Mouse (Mus musculus): ENCODE measurements around the gene Rin2.

The Rin2 gene

DNA sequence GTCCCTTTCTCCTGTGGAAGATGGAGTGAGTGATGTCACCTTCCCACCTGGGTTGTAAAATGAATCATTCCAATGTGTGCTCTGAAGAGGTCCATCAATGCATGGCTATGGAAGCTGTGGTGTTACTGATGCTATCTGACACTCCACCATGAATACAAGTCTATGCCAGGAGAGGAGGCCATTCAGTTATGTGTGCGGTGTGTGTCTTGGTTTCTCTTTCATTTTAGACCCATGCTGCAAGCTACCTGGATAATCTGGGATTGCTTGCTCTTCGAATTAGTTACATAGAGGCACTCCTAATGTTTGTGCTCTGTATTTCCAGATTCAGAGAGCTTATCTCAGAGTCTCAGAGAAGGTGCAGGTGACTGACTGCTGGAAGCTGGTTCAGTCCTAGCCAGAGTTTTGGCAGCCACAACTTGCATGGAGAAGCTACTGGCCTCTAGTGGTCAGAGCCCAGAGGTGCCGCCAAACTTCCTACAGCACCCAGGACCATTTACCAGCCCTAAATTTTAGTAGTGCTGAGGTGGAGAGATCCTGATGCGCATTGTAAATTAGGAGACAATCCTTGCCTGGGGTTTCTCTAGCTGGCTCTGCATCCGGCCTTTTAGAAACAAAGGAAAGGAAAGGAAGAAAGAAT, 119.4 kb downstream of the Rin2 start:
- peak; percentile 61 for DNase-seq

DNA sequence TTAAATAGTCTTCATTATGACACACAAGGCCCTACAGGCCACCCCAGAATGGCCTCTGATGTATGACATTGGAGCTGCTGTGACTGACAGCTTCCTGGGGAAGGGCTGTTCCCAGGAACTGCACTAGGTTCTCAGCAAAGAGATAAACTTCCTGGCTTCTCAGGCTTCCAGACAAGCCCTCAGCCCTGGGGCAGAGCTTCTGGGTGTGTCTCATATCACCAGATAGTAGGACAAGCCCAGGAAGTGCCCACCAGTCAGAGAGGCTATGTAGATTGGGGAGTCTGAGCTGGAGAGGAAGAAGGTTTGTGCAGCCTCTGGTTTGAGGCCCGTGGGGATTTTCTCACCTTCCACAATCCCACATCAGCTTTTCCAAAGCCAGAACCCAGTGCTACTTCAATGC, 122.8 kb downstream of the Rin2 start:
- DNase-seq = no peak

DNA sequence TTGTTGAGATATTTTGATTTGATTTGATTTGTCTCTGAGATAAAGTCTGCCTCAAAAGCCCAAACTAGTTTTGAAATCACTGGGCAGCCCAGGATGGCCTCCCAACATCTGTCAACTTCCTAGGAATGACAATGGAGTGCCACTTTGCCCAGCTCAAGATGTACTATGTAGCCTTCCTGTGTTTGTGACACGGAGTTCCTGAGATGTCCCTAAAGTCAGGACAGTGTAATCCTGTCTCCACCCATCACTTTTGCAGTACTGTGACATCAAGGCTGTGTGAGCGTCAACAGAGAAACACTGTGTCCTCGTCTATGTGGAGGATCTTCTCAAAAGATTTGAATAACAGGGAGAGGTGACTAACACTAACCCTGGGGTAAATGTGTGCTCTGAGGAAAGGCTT, 123.9 kb downstream of the Rin2 start:
- DNase-seq = no peak

DNA sequence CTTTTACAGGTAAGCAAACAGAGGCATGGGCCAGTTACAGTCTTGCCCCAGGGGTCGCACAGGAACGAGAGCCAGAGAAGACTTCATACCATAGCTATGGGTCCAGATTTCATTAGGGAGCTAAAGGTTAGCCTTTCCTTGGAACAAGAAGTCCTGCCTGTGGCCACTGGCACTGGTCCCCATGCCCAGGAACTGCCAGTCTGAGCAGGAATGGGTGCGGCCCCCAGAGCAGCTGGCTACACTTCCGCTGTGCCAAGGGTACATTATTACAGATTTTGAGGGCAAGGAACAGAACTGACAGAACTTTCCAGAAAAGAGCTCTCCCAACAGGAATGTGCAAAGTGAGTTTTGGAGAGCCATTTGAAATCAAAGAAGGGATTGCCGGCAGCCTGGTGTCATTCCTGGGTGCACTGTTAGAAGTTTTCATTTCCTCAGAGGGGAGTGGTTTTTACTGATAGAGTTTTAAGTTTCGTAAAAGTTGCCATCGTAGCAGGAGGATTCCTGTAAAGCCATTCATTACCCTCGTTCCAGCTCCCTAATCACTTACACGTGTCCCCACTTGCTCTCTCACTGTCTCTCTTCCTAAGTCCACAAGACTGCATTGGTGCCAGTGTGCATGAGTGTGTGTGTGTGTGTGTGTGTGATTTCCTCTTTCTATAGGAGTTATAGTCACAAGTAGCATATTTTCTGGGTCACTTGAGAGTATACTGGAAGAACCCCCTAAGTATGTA, 126.5 kb downstream of the Rin2 start:
- DNase-seq = no peak

DNA sequence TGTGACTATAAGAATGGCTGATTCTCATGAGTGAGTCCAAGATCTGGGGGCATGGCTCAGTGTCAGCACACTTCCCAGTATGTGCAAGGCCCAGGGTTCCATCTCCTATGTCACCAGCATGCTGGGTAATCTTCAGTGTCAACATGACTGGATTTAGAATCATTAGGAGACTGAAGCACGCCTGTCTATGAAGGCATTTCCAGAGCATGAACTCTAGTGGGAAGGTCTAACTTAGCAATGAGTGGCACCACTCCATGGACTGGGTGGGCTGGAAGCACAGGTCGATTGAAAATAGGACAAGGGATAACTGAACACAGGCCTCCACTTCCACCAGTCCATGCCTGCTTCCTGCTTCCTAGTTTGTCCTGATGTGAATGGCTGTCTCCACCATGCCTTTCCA, 127.6 kb downstream of the Rin2 start:
- DNase-seq = no peak

DNA sequence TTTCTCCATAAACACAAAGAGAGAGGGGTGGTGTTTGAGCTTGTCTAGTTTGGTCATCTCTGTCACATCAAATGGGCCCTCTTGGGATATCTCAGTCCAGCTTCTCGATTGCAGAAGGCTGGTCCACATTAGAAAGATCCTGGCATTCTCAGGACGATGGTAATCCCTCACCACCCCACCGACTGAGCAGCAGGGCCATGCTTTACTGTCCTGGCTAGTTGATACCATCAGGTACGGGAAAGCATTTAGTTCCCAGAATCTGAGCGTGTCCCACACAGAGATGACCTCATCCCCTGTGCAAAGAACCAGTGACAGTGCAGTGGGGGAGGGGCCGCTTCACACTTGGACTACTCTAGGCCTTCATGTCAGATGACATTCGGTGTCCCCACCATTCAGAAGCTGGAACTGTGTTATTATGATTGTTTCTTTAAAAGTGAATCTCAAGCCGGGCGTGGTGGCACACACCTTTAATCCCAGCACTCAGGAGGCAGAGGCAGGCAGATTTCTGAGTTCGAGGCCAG, 128.9 kb downstream of the Rin2 start:
- DNase-seq = no peak

DNA sequence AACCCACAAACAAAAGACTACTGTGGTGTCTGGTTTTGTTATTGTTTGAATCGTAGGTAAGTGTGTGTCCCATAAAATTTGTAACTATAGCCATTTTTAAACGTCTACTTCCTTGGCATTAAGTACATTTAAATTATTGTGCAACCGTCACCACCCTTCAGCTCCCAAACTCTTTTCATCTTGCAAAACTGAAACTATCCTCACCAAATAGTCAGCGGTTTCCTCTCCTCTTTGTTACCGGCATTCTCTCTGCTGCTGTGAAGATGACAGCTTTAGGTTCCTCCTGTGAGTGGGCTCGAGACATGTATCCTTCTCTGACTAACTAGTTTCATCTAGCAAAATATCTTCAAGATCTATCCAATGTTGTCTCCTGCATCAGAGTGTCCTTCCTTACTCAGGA, 129.5 kb downstream of the Rin2 start:
- no peak for DNase-seq

DNA sequence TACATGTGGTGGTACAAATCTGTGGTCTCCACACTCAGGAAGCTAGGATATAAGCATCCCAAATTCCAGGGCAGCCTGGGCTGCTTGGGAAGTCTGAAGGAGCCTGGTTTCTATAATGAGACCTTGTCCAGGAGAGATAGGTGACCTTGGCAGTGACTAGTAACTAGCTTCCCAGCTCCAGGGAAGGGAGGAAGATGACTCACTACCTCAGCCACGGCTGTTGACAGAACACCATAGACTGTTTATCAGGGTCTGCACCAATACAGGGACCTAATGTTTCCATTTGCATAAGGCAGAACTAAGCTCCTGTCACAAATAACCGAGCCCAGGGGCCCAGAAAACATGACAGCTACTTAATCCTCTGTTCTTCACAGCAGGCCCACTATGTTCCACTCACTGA, 132.3 kb downstream of the Rin2 start:
- DNase-seq = no peak

DNA sequence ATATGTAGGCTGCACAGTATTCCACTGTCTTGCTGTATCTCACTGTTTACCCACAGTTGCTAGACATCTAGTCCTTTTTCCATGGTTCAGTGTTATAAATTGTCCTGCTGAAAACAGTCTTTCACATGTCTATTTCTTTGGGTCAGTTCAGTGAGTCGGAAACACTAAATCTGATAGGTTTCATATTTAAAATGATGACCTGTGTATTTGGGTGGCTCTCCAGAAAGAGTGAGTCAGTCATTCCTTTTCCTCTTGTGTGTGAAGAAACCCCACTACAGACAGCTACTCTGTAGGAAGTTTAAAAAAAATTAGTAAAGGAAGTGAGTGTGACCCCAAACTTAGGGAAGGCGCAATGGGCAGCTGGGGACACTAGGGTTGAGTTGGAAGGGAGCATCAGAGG, 133.2 kb downstream of the Rin2 start:
- no peak for DNase-seq

DNA sequence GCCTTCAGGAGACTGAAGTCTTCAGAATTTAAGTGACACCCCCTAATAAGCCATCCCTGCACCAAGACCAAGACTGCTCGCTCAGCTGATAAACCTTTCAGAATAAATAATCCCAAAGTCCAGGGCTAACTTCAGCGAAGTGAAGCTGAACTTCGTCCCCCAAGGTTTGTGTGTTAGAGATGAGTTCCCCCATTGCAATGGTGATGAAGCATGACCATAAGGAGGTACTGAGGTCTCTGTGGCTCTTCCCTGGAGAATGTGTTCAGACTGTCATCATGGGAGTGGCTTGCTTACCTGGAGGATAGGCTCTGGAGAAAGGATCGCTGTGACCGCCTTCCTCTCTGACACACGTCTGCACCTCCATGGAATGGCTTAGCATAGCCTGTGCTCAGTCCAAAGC, 133.7 kb downstream of the Rin2 start:
- DNase-seq = no peak

DNA sequence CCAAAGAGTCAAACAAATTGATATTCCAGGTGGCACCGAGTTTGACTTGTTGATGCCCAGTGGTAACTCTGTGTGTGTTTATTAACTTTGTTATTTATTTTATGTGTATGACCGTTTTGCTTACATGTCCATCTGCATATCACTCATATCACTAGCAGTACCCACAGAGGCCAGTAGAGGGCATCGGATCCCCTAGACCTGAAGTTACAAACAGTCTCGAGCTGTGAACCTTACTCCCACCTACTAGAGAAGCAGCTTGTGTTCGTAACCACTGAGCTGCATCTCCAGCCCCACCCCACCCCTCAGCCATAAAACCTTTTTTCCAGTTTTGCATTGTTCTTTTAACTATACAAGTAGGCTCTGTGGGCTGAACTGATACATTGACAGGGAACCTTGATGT, 135.7 kb downstream of the Rin2 start:
- no peak for DNase-seq

DNA sequence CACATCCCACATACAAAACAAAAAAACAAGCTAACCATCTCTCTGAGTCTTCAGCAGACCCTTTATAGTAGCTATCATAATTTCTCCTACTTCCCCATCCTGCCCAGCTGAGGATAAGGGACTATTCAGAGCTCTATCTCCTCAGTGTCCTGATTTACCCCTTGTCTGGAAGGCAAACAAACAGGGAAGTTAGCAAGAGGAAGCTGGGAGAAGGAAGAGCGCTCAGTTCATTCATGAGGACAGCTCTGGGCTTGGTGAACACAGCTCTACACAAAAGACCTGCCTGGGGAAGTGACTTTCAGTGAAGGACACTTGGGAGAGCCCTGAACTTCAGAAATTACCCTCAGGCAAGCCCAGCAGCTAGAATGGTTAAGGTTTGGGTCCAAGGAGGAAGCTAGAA, 137.8 kb downstream of the Rin2 start:
- DNase-seq = no peak

DNA sequence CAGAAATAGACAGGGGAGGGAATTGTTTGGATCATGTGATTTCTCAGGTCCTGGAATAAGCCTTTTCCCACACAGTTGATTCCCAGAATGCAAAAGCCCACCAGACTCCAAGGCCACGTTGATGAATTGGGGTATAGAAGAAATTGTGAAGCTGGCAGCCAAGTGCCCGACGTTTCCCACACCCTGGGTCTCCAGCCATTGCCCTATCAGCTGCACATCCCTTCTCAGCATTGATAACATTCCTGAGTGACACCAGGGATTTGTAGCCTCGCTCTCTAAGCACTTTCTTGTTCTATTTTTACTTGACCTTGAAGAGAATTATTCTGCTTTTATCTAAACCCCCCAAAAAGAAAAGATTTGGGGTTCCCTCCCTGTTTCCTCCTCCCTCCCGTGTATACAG, 142.2 kb downstream of the Rin2 start:
- no peak for DNase-seq

DNA sequence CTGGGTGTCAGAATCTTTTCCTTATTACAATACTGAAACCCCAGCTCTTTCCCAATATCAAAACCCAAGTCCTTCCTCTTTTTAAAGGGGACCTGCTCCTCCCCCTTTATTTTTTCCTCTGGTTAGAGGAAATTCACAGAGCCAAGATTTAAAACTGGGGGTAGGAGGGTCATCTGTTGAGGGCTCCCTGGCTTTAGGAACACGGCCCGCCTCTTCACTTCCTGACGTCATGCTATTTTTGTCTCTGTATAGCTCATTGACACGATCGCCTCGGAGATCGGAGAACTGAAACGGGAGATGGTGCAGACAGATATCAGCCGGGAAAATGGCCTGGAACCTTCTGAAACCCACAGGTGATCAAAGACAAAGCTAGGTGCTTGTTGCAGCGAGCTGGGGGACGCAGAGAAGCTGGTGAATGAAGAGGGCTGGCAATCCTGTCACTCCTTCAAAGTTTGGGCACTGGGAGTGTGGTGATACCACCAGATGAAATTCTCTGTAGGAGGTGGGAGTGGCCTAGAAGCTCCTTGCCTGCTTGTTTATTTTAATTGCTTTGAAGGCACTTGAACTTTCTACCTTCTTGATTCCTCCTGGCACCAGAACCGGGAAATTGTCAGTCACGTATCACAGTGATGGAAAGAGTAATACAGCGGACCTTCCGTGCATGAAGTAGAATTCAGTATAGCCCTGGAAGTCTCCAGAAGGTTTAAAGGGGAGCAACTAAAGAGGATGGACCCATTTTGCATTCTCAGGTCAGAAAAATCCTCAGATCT, 147.2 kb downstream of the Rin2 start:
- DNase-seq = no peak

DNA sequence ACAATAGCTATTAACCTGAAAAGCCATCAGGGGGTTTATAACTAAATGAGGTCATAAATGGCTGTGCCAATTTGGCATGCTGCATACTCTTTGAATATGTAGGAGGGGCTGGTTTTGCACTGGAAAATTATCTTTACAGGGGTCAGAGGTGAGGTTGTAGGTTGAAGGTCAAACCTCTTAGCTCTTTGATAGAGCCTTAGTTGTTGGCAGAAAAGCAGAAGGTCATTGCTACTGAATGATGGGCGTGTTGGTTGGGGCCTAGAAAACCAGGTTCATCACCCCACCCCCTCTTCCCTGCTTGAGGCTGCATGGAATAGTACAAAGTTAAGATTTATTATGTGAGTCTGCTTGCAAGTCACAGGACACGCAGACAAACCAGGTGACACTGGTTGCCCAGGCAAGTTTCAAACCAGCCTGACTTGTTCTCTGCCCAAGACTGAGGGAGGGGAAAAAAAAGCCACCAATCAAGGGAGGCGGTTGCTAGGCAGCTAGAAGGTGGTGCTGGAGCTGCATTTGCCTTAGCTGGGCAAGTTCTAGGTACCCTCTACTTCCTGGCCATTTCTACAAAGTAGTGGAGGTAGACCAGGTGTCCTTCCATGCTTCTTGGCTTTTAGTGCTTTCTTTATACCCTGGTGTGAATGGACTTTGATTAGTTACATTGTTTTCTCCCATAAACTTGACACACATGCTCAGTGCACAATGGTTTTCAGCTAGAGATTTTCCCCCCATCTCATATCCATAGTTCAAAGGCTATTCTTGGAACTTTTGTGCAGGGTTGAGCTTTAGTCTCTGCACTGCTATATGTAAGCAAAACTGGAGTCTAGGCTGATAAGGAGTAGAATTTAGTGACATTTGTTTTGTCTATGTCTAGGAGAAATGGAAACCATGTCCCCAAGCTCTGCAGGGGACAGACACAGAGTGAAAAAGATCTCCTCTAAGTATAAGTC, 148.0 kb downstream of the Rin2 start:
- DNase-seq = no peak

DNA sequence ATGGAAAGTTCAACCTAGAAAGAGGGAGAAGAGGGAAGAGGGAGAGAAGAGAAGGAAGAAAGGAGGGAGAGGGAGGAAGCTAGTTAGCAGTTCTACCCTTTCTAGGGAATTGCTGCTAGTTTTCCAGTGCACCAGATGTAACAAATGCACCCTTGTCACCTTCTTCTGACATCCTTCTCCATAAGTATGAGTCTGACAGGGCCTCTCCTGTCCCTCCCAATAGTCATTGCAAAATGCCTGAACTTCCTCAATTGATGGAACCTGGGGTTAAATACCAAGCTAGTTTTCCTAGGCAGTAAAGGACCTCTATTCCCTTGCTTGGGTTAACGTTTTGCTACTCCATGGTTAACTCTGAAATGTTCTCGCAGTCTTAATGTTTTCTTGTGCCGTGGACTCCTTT, 149.7 kb downstream of the Rin2 start:
- no peak for DNase-seq

DNA sequence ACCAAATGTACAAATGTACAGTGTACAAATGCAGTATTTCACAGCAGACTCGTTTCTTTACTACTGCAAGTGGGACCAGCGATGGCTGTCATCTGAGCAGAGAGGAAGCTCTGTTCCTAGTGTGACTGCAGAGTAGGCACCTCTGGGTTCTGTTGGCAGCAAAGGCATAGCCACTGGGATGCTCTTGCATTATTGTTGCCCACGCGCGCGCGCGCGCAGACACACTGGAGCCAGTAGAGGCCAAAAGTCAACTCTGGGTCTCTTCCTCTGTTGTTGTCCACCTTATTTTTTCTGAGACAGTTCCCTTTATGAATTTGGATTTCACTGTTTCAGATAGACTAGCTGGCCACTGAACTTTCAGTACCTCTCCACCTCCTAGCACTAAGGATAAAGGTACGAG, 150.2 kb downstream of the Rin2 start:
- DNase-seq = no peak

DNA sequence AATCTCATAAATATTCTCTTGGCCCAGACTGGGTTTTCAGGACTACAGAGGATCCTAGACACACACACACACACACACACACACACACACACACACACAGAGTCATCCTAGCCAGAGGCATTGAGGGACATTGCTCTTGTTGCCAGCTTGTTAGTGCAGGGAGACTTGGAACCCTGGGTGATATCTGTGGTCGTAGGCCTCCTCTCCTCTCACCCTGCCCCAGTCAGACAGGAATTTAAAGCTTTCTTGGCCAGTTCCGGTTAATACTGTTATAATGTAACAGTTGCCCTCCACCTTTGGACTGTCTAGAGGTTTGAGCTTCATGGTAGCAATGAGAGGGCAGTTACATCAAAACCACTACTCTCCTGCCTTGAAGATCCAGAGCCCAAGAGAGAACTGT, 152.9 kb downstream of the Rin2 start:
- DNase-seq = no peak

DNA sequence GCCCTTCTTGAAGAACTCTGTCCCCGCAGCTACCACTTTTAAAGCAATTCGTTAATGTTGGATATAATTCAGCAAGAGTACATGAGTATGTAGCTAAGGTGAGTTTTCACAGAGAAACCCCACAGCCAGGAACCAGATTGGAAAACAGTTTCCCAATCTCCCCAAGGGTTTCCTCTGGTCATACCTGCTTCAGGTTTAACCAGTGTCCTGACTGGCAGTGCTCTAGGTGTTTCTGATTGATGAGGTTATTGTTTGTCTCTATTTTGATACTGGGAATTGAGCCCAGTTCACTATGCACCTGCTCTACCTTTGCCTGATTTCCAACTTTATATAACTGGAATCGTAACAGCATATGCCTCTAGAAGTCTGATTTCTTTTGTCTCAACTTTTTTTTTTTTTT, 153.6 kb downstream of the Rin2 start:
- DNase-seq = no peak

DNA sequence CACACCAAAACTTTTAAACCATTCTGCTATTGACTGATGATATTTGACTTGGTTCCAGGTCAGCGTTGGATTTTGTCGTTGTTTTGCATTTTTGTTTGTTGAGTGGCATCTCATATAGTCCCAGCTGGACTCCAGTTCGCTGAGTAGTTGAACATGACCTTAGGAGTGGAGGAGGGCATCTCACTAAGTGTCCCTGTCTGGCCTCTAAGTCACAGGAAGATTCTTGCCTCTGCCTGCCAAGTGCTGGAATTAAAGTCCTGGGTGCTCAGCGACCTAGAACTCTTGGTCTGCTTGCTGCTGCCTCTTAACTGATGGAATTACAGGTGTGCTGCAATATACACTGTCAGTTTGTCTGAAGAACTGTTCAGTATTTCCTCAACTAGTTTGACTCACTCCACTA, 154.2 kb downstream of the Rin2 start:
- no peak for DNase-seq

DNA sequence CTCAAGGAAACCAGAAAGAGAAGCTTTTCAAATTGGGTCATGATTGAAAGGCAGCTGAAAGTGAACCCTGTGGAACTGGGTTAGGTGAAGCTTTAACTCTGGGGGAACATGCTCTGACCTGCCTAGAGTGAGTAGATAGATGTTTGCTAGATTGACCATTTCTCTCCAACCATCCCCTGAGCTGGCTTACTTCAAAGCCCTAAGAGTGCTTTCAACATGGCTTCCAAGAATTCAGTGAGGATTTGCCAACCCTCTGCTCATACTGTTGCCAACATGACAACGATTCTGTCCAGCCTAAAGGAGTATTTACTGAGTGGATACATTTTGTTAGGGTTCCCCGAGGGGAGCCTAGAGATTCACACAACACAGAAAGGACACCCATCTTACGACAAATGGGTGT, 155.4 kb downstream of the Rin2 start:
- no peak for DNase-seq

DNA sequence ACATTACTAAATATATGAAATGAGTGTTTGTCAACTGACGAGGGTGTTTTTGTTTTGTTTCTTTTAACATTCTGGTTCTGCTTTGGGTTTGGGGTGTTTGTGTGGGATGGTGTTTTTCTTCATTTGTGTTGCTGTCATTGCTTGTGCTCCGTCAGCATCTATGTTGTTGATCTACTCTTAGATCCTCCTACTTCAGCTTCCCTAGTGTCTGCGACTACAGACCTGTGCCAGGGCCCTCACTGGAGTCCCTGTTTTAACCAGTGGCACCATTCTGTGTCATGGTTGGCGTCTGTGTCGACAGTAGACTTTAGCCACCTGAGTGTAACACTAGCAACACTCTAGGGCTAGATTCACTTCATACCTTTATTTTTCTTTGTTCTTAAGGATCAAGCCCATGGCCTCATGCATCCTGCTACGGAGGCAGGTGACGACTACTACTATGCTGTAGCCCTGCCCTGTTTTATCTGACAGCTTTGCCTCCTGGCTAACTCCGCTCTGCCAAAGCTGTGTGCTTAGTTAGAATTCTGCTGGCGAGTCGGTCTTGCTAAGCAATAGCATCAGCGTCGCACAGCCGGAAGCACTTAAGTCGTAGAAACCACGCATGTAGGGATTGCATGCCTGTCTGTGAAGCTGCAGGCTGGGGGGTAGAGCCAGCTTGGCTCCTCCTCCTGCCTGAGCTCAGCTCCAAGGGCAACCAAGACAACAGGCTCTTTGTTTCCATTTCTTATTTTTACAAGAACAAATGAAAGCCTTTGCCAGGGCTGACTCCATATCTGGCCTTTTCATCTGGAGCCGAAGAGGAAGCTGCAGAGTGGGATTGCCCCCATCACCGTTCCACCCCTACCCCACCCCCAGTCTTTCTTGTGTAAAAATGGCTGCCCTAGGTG, 157.2 kb downstream of the Rin2 start:
- peak; percentile 40 for DNase-seq

All from right cerebral cortex, postnatal 14 days (tissue).